In the genomic region with DNA sequence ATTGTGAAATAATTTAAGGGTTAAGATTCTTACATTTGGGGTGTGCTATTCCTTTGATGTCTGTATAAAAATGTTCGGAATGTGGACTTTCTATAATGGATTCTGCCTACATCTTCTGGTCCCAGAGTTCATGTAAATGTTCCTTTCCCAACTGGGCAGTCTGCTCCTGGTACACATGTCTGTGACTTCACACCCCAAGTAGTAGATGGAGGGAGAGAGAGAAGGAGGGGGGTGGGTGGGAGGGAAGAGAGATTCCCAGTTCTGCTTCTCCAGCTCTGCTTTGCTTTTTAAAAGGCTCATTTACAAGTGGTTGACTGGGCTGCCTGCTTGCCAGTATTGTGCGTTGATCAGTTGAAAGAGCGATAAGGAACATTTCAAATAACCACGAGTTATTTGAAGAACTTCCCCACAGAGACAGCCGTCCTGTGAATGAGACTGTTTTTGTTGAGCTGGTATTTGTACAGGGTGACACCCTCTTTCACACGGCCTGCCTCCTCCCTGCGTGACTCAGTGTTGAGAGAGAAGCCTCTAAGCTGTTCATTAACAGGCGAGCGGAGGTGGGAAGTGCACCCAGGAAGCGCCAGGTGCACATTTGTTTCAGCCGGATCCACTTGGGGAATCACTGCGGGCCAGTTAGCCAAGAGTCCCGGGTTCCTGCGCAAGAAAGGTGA, we compare ENCODE assay signal across 10 mouse cellular contexts. TPM values are rescaled to one million over a fixed set of nuclear protein-coding genes. Genes with fewer than 3 reads are reported as not detected.
A peak's percentile ranks its signal among the peaks of the same experiment; 100 is the strongest.
DNase-seq lines count a peak whose midpoint lies in the region; ATAC-seq lines count a peak whose summit lies in the region.
"Had no signal": no experiment of that assay in that cellular context is flagged by ENCODE, and none has a peak within 500 bp of the region (broad histone marks: within the 10 kb centered on the region; RNA-seq: fewer than 3 reads in every experiment).

A gene (plus strand): TSS at position 541 of the 671 bp plus-strand sequence.

- H3K9ac ChIP-seq in midbrain, embryonic 16.5 days (ENCODE audit: low read depth, low read length) = no peak within 1 kb of the TSS
- H3K9ac ChIP-seq: embryonic facial prominence, embryonic 12.5 days had no signal

- H3K36me3 ChIP-seq in midbrain, embryonic 16.5 days (ENCODE audit: control insufficient read depth, insufficient read depth, low read length) = no peaks in the 10 kb centered on the region
- H3K36me3 ChIP-seq: embryonic facial prominence, embryonic 12.5 days had no signal

- peak within 1 kb of the TSS; percentile 43 for H3K4me2 ChIP-seq in midbrain, embryonic 16.5 days (ENCODE audit: low read length)
- H3K4me2 ChIP-seq: embryonic facial prominence, embryonic 12.5 days had no signal

- H3K4me1 ChIP-seq in midbrain, embryonic 16.5 days (ENCODE audit: control insufficient read depth, insufficient read depth, low read length) = peaks cover 13% of the 10 kb centered on the region
- H3K4me1 ChIP-seq: embryonic facial prominence, embryonic 12.5 days had no signal

- H3K4me3 ChIP-seq in midbrain, embryonic 16.5 days (ENCODE audit: low read depth, low read length) = no peak within 1 kb of the TSS
- H3K4me3 ChIP-seq: embryonic facial prominence, embryonic 12.5 days had no signal

- no peaks in the 10 kb centered on the region for H3K27me3 ChIP-seq in midbrain, embryonic 16.5 days (ENCODE audit: control insufficient read depth, insufficient read depth, low read depth, low read length)

- H3K9me3 ChIP-seq in midbrain, embryonic 16.5 days (replicated peaks; ENCODE audit: control insufficient read depth, low read length, poor library complexity, severe bottlenecking) = no peaks in the 10 kb centered on the region
- H3K9me3 ChIP-seq: embryonic facial prominence, embryonic 12.5 days had no signal

- no peak for ATAC-seq in midbrain, embryonic 16.5 days

- peak; percentile 2 for DNase-seq in gastrocnemius, adult 18-20 months (ENCODE audit: low spot score)
- DNase-seq in gastrocnemius, postnatal 10 days = no peak
- DNase-seq in urinary bladder, postnatal 14 days (ENCODE audit: low spot score) = peak; percentile 36
- no peak for DNase-seq in urinary bladder, adult 2 months (ENCODE audit: low spot score)
- peak; percentile 62 to 80 for DNase-seq in kidney, postnatal 25 days
- DNase-seq in ovary, postnatal 10 days (ENCODE audit: low spot score) = no peak
- DNase-seq in cerebellum, adult 8-10 months = no peak

- 17% methylated on average over 14 of the region's 14 CpGs for WGBS in midbrain, embryonic 16.5 days

- no peak within 1 kb of the TSS for H3K27ac ChIP-seq in midbrain, embryonic 16.5 days (ENCODE audit: low read length)
- H3K27ac ChIP-seq: embryonic facial prominence, embryonic 12.5 days had no signal

RNA-seq across cellular contexts. Expression of the gene that starts here (rescaled TPM):
- under 1 TPM; 0.18 to 0.38 TPM for total RNA-seq in gastrocnemius, adult 18-20 months (2021)
- under 1 TPM in 1 of 2 experiments, not detected in 1; 0.14 TPM for total RNA-seq in gastrocnemius, postnatal 10 days (2021)
- 1.0 and 1.1 TPM in 2 replicates for polyA plus RNA-seq in urinary bladder, adult 2 months (2012; rRNA removed)
- 0.16 and 0.34 TPM in 2 replicates for polyA plus RNA-seq in midbrain, embryonic 16.5 days (2015; fragmentation: Nextera tagmentation; extraction: Ambion mirVana)
- polyA plus RNA-seq: C2C12 had no signal

Comparison
In these comparisons a context has a peak if more than half of its experiments do, and no peak if none do; other contexts are left out.
1. DNase-seq: peak in urinary bladder, postnatal 14 days (single experiment) and kidney, postnatal 25 days (2 of 2); none in gastrocnemius, postnatal 10 days (single experiment), urinary bladder, adult 2 months (single experiment), ovary, postnatal 10 days (single experiment) and cerebellum, adult 8-10 months (single experiment).
2. Peak in DNase-seq in gastrocnemius, adult 18-20 months; RNA of the gene not detected or under 1 TPM.